Mouse (Mus musculus) limb, embryonic 14.5 days (tissue): ENCODE data around the gene Adad1. TPM values are rescaled to one million over a fixed set of nuclear protein-coding genes. Genes with fewer than 3 reads are reported as not detected.
A peak's percentile ranks its signal among the peaks of the same experiment; 100 is the strongest.

Experiments used
- ATAC-seq: fragments of 200-750 bp; cut with Nextera tagmentation; 2 replicates; pipeline ENCODE4 v1.8.0; 2017; ENCODE audit warnings: low read depth, moderate number of reproducible peaks, moderate TSS enrichment; ENCODE audit not compliant: low FRiP score
- DNase-seq: peaks from one replicate; pipeline ENCODE4 v3.0.0-alpha.2; 2015; ENCODE audit warnings: low spot score
- H3K27ac ChIP-seq: fragments of 300-500 bp; sonication (generic); replicated peaks from 2 replicates; pipeline ENCODE4 v1.5.1; 2014; ENCODE audit warnings: low read depth, mild to moderate bottlenecking, low read length, moderate library complexity, mixed read lengths
- H3K27me3 ChIP-seq: fragments of 300-500 bp; sonication (generic); 2 replicates; pipeline ENCODE4 v1.6.1; 2014; ENCODE audit warnings: low read length, mixed read lengths; ENCODE audit not compliant: control insufficient read depth, insufficient read depth
- H3K36me3 ChIP-seq: fragments of 300-500 bp; sonication (generic); 2 replicates; pipeline ENCODE4 v1.6.1; 2014; ENCODE audit warnings: mild to moderate bottlenecking, low read length, moderate library complexity, mixed read lengths; ENCODE audit not compliant: control insufficient read depth, insufficient read depth
- H3K4me1 ChIP-seq: fragments of 300-500 bp; sonication (generic); 2 replicates; pipeline ENCODE4 v1.6.1; 2014; ENCODE audit warnings: antibody characterized with exemption, low read length, mixed read lengths; ENCODE audit not compliant: control insufficient read depth, insufficient read depth
- H3K4me2 ChIP-seq: fragments of 300-500 bp; sonication (generic); replicated peaks from 2 replicates; pipeline ENCODE4 v1.6.1; 2014; ENCODE audit warnings: low read depth, mild to moderate bottlenecking, low read length, moderate library complexity; ENCODE audit not compliant: severe bottlenecking
- H3K4me3 ChIP-seq: fragments of 300-500 bp; sonication (generic); replicated peaks from 2 replicates; pipeline ENCODE4 v1.5.1; 2014; ENCODE audit warnings: low read length
- H3K9ac ChIP-seq: fragments of 300-500 bp; sonication (generic); 2 replicates; pipeline ENCODE4 v1.6.1; 2014; ENCODE audit warnings: mild to moderate bottlenecking, low read depth, low read length, moderate library complexity; ENCODE audit not compliant: severe bottlenecking
- H3K9me3 ChIP-seq: fragments of 300-500 bp; sonication (generic); 2 replicates; pipeline ENCODE4 v1.6.1; 2016; ENCODE audit warnings: low read length; ENCODE audit not compliant: control insufficient read depth
- POLR2A ChIP-seq: fragments of 200-500 bp; IDR thresholded peaks from 2 replicates; pipeline ENCODE4 v1.8.0; 2012; ENCODE audit warnings: inconsistent platforms, mild to moderate bottlenecking, moderate library complexity, borderline replicate concordance; ENCODE audit not compliant: insufficient read depth, insufficient read length; ENCODE audit errors: extremely low read depth
- WGBS: fragments of 180-500 bp; shearing (Covaris S2); extraction: QIAGEN DNeasy Blood & Tissue Kit; methylation state at CpG from one replicate; pipeline ENCODE4 v1.1.7; 2014; 5-methylcytosine and 5-hydroxymethylcytosine counted together
- polyA plus RNA-seq, 2 experiments: library from polyadenylated mRNA; depleted of rRNA in 1 of 2; stranded (reverse) in 1 of 2; unstranded in 1 of 2; fragments of >200 nt; fragmentation: Nextera tagmentation in 1 of 2; extraction: Ambion mirVana in 1 of 2; gene quantifications; 2 replicates each; pipeline versions ENCODE4 v1.2.1 to v1.2.3; 2012 to 2014

Gene Adad1
- polyA plus RNA-seq, 2 experiments: 0.48 to 0.95 TPM

DNA sequence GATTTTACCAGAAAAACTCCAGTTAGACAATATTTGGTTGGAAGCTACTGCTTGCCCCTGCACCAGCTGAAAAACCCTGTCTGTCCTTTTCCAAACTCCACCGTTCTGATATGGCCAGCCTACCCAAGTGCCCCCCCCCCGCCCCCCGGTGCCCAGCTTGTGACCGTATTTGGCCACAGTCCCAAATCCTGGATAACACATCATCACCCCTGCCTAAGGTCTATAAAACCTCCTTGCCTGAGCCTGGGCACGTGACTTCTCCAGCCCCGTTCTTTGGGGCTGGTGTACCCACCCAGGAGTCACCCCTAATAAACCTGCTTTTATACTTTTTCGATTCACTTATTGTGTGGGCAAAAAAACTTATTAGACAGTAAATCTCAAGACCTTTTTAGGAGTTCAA lies 83.5 kb downstream of the Adad1 start:
- H3K4me2 ChIP-seq: 0 out of 2 replicates have a peak overlapping the region, but pooled peaks have one; percentile 7

GRCm38 (mm10) chr3:37152274-37152673 lies 88.9 kb downstream of the Adad1 start:
- no peak overlapping the region for H3K4me2 ChIP-seq
- H3K27me3 ChIP-seq: no peaks in the 10 kb centered on the region
- no peaks in the 10 kb centered on the region for H3K4me1 ChIP-seq
- H3K9me3 ChIP-seq: no peaks in the 10 kb centered on the region
- no peak for ATAC-seq
- no peak overlapping the region for H3K4me3 ChIP-seq
- WGBS: 89% methylated on average over 10 of the region's 10 CpGs
- H3K36me3 ChIP-seq: no peaks in the 10 kb centered on the region
- DNase-seq: no peak
- no peak overlapping the region for H3K9ac ChIP-seq
- no peak for TF ChIP-seq POLR2A
- H3K27ac ChIP-seq: no peak overlapping the region

More for the DNA sequence above, 83.5 kb downstream of the Adad1 start:
- H3K4me1 ChIP-seq: peaks cover 6% of the 10 kb centered on the region
- H3K4me3 ChIP-seq: no peak overlapping the region
- TF ChIP-seq POLR2A: no peak
- H3K27ac ChIP-seq: no peak overlapping the region
- WGBS: 42% methylated on average over 7 of the region's 7 CpGs
- no peak; the same call in 1 of the 2 replicates for ATAC-seq
- no peaks in the 10 kb centered on the region for H3K27me3 ChIP-seq
- no peak for DNase-seq
- H3K9me3 ChIP-seq: no peaks in the 10 kb centered on the region
- no peaks in the 10 kb centered on the region for H3K36me3 ChIP-seq
- no peak overlapping the region for H3K9ac ChIP-seq

DNA sequence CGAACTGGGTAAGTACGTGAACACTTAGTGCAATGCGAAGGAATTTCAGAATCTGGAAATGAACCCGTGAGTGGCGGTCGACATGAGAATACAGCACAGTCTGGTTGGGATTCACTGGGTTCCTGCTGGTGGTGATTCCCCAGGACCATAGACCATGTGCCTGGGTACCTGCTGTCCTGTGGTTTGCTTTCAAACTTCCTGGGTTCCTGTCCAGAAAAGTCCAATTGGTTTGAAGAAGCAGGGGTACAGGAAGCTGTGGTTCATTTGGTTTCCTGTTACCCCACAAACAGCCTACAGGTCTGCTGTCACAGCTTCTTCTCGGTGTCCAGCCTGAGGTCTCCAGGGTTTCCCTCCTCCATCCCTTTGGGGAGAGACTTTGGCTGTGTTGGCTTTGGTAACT lies 89.7 kb downstream of the Adad1 start:
- Histone ChIP-seq H3K9ac (no peak overlapping the region), H3K27ac (no peak overlapping the region), H3K4me1 (no peaks in the 10 kb centered on the region), H3K4me3 (no peak overlapping the region), H3K27me3 (no peaks in the 10 kb centered on the region), H3K9me3 (no peaks in the 10 kb centered on the region), H3K4me2 (no peak overlapping the region), H3K36me3 (no peaks in the 10 kb centered on the region)
- no peak for TF ChIP-seq POLR2A
- ATAC-seq: no peak
- no peak for DNase-seq
- WGBS: 92% methylated on average over 7 of the region's 7 CpGs

- no peak for ATAC-seq
- 82% methylated on average over 7 of the region's 7 CpGs for WGBS
- DNase-seq: no peak
Observed at GRCm38 (mm10) chr3:37154396-37154795, 91.1 kb downstream of the Adad1 start.

DNA sequence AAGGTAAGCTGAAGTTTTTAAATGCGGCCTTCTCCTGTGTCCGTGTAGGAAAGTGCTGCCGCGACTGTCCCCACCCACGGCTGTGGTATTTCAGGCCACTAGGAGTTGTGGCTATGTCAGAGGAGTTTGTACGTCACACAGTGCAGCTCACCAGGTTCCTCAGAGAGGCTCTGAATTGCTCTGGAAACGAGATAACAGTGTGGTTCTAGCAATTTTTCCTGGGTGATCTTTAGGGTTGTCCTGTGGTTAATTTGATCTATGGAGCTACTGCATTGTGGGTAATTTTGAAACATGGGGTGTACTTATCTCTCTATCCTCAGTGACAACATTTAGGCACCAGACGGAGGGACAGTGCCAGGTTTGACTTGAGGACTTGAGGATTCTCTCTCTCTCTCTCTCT lies 93.8 kb downstream of the Adad1 start:
- Histone ChIP-seq H3K9ac (no peak overlapping the region), H3K27me3 (no peaks in the 10 kb centered on the region), H3K4me3 (no peak overlapping the region), H3K9me3 (no peaks in the 10 kb centered on the region), H3K36me3 (no peaks in the 10 kb centered on the region), H3K4me2 (no peak overlapping the region), H3K4me1 (no peaks in the 10 kb centered on the region), H3K27ac (no peak overlapping the region)
- no peak for TF ChIP-seq POLR2A
- ATAC-seq (no peak), DNase-seq (no peak)
- WGBS: 75% methylated on average over 8 of the region's 8 CpGs

More at GRCm38 (mm10) chr3:37154396-37154795, 91.1 kb downstream of the Adad1 start:
- Histone ChIP-seq H3K9me3 (no peaks in the 10 kb centered on the region), H3K4me1 (no peaks in the 10 kb centered on the region), H3K36me3 (no peaks in the 10 kb centered on the region), H3K9ac (no peak overlapping the region), H3K27ac (no peak overlapping the region), H3K4me2 (no peak overlapping the region), H3K27me3 (no peaks in the 10 kb centered on the region), H3K4me3 (no peak overlapping the region)
- no peak for TF ChIP-seq POLR2A

GRCm38 (mm10) chr3:37158246-37158645 lies 94.9 kb downstream of the Adad1 start:
- H3K9me3 ChIP-seq: no peaks in the 10 kb centered on the region
- no peaks in the 10 kb centered on the region for H3K36me3 ChIP-seq
- DNase-seq (no peak), ATAC-seq (no peak)
- no peak overlapping the region for H3K9ac ChIP-seq
- H3K27me3 ChIP-seq: no peaks in the 10 kb centered on the region
- H3K27ac ChIP-seq: no peak overlapping the region
- TF ChIP-seq POLR2A: no peak
- no peak overlapping the region for H3K4me3 ChIP-seq
- 63% methylated on average over 3 of the region's 3 CpGs for WGBS
- H3K4me2 ChIP-seq: no peak overlapping the region
- no peaks in the 10 kb centered on the region for H3K4me1 ChIP-seq
